Mouse (Mus musculus) right cerebral cortex, adult 18-20 months (tissue): ENCODE data around the gene Sptb.

Experiments used
- DNase-seq: peaks from one replicate; pipeline ENCODE4 v3.0.0; 2022; ENCODE audit warnings: mixed read lengths

The Sptb gene

GRCm38 (mm10) chr12:76572261-76573251 lies 137.8 kb downstream of the Sptb start:
- DNase-seq = no peak

DNA sequence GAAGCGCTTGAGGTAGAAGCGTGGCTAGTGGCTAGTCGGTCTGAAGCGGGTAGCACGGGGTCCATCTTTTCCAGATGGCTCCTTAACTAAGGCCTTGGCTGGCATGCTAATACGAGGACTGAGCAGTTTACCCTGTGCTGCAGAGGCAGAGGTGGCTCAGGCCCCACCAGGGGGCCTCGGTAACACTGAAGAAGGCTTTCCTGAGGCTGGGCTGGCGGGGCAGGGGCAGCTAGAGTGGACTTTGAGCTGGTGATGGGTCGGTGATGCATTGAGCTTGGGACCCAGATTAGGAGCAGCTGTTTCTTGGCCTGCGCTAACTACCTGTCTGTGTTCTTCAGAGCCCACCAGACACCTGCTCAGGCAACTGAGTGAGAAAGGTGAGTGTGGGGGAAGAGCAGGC lies 139.1 kb downstream of the Sptb start:
- no peak for DNase-seq

- no peak for DNase-seq
Observed at GRCm38 (mm10) chr12:76570221-76570940, 140.0 kb downstream of the Sptb start.

GRCm38 (mm10) chr12:76566284-76566683 lies 144.1 kb downstream of the Sptb start:
- no peak for DNase-seq

DNA sequence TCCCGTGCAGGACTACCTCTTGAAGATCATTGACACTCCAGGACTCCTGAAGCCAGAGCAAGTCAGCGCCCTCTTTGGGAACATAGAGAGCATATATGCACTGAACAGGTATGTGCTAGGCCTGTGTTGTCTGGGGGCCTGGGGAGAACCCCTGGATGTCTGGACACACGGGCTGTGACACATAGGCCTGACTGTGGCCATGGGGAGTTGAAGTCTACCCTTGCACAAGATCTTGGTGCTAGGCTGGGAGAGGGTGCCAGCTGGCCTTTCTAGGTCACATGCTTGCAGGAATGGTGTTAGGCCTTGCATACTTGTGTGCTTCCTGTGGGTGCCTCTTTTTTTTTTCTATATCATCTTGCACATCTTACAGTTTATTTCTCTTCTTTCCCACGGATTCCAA lies 148.2 kb downstream of the Sptb start:
- no peak for DNase-seq

GRCm38 (mm10) chr12:76558206-76558605 lies 152.1 kb downstream of the Sptb start:
- no peak for DNase-seq

- DNase-seq = no peak
Observed at GRCm38 (mm10) chr12:76556745-76557389, 153.5 kb downstream of the Sptb start.

- DNase-seq = no peak
Observed at GRCm38 (mm10) chr12:76556187-76556586, 154.2 kb downstream of the Sptb start.

DNA sequence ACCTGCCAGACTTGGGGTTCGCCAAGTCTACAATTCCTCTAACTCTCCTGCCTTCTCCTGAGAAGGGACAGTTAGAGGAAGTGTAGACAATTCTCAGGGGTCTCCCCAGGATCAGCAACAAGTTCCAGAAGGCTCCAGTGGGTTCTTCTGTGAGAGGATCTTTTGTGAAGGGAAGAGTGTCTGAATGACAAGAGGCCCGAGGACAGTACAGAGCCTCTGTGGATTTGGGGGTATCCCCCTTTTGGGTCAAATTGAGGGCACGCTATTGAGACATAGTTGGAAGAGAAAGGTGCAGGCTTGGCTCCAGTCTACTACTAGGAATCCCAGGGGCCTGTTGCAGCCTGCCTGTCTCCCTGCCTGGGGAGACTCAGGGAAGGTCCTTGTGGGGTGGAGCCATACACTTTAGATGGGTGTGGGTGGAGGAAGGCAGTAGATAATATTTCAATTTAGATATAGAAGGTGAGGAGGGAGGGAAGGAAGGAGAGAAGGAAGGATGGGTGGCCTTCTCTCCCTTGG lies 155.4 kb downstream of the Sptb start:
- DNase-seq = no peak

DNA sequence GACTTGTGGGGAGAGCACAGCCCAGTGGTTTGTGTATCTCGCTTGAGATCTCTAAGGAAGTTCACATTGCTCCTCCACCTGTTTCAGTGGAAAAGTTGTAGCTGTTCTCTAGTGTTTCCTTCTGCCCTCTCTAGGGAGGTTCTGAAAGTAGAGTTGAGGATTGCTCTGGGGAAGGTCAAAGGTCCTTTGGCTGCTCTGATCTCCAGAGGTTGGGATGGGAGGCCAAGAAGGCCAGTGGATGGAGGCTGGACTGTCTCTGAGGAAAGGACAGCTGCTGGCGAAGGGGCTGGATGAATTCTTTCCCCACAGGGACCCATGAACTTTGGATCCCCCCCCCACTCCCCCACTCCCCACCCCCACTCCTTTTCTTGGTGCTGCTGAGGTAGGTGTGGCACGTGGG lies 156.0 kb downstream of the Sptb start:
- DNase-seq = no peak

- DNase-seq = no peak
Observed at GRCm38 (mm10) chr12:76553917-76554316, 156.4 kb downstream of the Sptb start.

GRCm38 (mm10) chr12:76552958-76553357 lies 157.4 kb downstream of the Sptb start:
- no peak for DNase-seq

GRCm38 (mm10) chr12:76552321-76552720 lies 158.0 kb downstream of the Sptb start:
- DNase-seq = no peak

GRCm38 (mm10) chr12:76549203-76549602 lies 161.1 kb downstream of the Sptb start:
- DNase-seq = no peak

GRCm38 (mm10) chr12:76548082-76548423 lies 162.3 kb downstream of the Sptb start:
- no peak for DNase-seq

GRCm38 (mm10) chr12:76547409-76548081 lies 162.8 kb downstream of the Sptb start:
- no peak for DNase-seq

DNA sequence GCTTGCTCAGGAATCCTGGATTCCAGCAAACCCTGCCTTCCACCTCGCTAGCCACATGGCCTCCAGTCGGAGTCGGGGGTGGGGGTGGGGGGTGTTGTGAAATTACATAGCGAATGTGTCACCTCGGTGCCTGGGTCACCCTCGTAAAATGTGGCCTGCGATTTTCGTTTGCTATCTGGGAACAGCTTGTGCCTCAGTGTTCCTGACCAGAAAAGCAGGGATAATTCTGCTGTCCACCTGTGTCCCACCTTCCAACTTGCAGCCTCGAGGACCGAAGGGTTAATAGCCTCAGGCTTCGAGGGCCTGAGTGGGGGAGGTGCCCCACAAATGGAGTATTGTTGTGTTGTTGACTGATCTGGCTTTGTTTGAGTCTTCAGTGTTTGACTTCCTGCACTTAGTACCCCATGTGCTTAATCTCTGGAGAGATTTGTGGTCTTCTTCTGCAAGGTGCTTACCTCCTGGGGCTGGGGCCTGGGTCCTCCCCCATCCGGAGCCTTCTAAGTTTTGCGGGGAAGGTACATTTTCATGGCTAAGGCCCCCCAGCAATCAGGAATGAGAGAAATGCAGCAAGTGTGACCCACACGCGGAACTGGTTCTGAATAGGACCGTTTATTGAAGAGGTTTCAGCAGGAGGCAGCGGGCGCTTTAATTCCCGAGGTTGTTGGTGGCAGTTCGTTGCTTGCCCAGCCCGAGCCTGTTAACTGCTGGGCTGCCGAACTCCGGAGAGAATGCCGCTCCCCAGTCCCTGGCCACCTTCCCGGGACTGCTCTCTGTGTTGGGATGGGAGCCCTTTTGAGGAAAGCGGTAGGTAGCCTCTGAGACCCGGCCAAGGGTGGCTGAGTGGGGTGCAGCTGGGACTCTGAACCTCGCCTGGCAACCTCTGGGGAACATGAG lies 163.7 kb downstream of the Sptb start:
- peak; percentile 39 for DNase-seq

DNA sequence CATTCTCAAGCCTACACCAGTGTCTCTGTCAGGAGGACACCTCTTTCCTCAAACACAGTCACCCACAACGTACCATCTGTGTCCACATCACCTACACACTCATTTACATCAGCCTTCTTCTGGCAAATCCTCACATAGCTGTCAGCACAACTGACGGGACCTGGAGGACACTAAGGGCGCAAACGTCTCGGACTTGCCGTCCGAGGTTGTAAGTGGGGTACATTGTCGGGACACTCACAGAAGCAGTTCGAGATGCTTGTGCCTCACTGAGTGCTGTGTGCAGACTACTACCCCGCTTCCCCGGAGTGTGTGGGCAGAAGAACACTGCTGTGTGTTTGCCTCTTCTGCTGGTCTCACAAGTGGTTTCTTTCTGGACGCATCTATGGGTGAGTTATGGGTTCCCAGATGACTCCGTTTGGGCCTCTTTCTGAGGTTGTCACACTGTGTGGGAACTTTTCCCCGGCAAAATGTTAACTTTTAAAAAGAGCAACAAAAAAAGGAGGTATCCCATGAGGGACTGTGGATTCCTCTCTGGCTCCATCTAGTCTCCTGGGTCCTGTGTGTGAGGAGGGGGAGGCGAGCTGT lies 164.5 kb downstream of the Sptb start:
- DNase-seq = peak; percentile 52

DNA sequence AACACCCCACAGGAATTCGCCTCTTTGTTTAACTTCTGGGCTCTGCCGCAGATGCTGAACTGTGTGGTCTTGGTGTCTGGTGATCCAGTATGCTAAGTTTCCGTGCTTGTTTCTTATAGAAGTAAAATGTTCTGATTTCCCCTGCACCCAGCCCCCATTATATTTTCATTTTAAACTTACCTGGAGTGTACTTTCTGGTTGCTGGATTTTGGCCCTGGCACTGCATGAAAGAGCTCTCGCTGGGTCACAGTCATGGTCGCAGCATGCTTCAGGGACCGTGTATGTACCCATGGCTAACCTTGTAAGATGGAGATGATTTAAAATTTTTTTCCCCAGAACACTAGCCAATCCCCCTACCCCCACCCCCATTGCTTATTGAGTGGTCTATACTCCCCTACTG lies 168.5 kb downstream of the Sptb start:
- DNase-seq = no peak

- no peak for DNase-seq
Observed at GRCm38 (mm10) chr12:76541475-76541874, 168.9 kb downstream of the Sptb start.

DNA sequence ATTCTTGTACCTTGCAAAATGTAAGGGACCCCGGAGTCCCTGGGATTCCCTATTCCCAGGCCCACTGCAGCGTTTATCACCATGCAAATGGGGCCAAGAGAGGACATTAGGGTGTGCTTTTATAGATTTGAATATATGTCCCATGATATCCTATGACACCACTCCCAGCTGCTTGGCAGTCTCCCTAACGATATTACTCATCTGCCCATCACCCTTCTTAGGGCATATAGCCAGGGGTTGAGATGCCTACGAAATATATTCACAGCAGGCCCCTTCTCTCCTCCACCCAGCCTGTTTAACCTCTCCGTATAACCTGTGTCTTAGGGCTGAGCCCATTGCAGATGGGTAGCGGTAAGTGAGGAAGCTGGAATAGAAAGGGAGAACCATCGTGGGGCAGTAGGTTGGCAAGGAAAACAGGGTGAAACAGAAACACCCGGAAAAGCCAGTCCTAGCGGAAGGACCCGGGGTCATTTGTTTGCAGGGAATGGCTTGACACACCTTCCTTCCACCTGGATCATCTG lies 169.6 kb downstream of the Sptb start:
- no peak for DNase-seq
